Mouse (Mus musculus) ZHBTc4 (cell line): ENCODE data around the gene Ank3.

Experiments
- DNase-seq: peaks from one replicate; pipeline ENCODE4 v3.0.0-alpha.2; 2011; ENCODE audit warnings: low read depth, low spot score

Ank3 gene

DNA sequence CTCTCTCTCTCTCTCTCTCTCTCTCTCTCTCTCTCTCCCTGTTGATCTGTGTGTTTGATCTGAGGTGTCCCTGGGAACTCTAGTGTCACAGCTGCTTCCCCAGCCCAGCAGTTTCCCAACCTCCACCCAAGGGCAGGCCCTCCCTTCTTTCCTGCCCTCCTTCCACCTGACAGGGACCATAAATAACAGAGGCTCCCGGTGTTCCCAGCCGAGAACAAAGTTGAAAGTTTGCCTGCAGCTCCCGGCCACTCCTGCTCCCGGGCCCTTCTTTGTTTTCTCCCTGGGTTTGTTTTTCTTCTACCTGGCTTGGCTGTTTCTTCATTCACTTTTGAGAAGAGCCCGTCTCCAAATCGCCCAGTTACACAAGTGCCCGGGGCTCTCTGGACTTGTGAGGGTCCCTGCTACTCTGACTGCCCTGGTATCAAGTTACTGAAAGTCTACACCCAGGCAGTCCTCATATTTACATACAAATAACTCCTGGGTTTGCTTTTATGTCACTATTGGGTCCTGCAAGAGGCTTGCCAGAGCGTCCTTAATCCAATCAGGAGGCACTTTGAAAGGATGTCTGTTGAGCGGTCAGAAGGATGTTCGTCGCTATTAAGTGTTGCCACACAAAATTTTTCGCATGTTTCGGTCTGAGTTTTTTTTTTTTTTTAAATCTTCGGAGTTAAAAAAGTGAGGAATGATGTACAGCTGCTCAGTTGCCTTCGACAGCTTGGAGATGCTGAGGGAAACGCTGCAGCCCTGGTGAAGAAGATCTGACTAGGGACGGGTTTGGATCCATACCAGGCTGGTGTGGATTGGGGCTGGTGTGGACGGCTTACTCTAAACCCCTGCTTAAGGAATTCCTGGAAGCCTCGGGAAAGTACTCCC is 526.9 kb downstream of the Ank3 start:
- peak; percentile 83 for DNase-seq

DNA sequence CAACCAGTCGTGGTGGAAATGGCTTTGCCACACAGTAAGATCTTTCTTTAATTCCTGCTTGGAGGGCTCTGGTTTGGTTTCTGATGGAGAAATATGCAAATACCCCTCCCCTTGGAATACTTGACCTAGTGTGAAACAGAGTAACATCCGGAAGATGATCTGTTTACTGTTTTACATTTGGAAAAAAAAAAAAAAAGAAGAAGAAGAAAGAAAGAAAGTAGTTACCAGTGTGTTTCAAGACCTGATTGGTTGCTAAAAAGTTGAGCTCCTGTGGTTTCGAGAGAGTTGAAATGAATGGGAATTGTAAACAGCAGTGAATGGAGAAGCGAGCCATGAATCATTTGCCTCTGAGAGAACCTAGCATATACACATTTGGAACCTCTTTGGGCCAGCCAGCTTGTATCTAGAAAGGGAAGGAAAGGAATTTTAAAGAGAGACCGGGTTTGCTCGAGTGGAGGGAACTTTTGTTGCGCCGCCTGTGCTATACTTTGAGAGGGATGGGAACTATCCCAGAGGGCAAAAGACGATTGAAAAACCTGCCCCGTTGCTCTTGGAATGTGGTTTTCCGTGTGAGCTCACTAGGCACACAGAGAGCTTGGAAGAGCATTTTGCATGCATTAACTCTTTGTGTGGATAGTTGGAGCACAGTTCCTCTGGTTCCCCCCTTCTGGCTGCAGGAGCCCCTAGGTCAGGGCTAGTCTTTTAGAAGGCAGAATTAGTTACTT is 527.7 kb downstream of the Ank3 start:
- peak; percentile 48 for DNase-seq

DNA sequence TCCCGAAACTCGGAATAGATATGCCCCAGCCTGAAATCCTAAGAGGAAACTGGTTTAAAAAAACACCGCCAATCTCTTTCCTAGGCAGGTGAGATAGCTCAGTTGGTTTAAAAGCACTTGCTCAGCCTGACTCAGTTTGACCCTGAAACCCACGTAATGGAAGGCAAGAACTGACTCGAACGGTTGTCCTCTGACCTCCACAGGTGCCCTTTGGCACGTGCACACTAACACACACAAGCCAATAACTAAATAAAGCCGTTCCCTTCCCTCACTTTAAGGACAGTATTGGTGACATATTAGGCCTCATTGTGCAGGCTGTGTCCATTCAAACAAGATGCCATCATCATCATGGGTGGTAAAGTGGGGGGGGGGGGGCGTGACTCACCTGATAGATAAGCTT is 528.4 kb downstream of the Ank3 start:
- no peak for DNase-seq

DNA sequence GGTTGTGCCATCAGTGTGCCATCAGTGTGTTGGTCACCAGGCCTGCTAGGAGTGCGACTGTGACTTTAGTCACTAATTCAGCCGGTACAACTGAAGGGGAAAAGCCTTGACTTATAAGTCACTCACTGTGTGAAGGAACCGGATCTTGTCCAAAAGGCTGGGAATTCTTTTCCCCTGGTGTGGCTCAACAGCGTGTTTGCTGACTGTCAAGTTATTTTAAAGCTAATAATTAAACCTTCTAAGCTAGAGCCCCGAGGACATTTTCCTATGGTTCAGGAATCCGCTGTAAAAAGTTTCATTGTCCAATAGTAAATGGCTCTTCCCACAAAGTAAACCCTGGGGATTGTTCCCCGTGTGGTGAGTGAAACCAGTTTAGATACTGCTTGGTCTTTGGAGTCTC is 529.8 kb downstream of the Ank3 start:
- DNase-seq = no peak

DNA sequence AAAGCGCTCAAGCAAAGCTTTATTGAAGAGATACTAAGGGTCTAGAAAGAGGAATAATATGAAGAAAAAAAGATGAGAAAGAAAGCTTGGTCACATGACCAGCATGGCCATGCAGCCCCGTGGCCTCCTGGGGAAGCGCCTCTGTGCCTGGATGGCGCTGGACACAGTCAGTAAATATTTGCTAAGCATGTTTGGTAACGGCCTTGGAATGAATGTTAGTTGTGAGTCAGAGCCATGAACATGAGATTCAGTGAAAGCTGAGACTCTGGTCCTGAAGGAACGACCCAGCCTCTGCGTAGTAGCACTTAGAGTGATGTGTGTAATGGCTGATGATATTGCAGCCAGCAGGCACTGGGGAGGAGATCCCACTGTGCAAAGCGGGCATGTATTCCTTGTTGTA is 531.9 kb downstream of the Ank3 start:
- no peak for DNase-seq

DNA sequence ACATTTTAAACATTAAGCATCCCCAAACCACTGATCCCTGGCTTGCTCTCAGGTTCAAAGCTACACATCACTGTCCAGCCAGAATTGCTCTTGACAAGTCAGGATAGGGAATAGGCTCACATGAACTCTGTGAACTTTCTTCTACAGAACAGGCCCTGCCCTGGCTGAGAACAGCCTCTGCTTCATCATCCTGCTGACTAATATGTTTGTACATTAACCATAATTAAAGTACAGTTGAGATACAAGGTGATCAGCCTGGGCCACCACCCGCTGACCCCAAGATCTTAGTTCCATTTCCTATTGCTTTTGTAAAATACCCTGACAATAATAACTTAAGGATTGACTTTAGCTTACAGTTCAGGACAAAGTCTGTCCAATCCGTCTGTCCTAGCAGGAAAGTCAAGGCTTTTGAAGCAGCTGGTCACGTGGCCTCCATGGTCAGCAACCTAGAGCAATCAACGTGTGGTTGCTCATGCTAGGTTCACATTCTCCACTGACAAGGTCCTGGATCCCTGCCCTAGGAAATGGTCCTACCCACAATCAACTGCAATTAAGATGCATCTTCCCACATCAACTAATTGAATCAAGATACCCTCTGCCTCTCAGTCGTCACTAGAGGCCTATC is 538.0 kb downstream of the Ank3 start:
- no peak for DNase-seq

DNA sequence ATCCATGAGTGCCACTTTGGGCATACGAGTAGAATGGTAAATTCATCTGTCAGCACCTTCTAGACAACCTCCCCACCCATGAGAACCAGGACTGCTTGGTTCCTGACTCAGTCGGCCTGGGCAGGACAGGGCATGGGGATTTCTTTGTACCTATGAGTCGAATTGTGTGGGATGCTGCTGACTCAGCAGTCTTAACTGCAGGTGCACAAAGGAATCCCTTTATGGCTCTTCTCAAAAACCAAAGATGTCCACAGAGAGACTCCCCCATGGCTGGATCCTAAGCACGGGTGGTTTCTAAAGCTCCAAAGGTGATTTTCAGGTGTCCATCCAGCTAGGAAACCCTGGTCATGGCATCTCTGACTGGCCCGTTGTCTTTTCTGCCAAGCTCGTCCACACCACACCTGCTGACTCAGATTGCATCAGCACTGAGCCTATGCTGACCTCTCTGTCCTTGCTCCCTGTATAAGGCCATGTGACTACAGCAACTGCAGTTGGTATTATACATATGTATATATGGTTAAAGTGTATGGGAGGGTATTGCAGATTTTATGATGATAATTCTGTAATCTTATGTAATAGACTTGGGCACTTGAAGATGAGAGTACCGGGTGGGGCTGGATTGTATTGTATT is 538.8 kb downstream of the Ank3 start:
- no peak for DNase-seq

DNA sequence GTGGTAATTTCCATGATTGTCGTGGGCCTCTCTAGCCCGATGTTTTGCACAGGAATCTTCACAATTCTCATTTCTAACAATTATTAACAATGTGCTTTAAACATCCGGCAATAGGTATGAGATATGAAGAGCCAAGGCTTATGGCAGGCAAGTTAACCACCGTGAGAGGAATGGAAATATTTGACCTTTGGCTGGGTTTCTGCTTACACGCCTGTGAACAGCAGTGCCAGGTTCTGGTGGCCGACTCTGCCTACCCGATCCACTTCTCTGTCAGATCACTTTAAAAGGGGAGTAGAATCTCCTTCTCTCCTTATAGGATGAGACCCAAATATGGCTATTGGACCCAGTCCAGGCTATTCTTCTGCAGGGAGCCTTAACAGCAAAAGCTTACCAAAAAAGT is 540.6 kb downstream of the Ank3 start:
- DNase-seq = no peak

DNA sequence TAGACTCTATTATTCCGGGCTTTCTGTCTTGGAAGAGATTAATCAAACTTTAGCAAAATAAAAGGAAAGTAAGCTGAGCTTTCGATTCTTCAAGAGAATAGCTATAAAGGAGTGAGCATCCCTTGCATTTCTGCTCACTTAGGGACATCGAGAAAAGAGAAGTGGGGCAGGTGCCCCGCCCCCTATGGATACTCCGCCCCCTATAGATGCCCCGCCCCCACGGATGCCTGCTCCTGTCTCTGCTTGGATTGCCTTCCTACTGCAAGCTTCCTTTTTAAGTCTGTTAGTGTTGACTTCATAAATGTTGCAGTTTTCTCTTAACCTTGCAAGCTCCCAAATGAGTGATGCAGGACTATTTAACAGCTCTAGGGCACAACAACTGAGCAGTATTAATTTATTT is 541.4 kb downstream of the Ank3 start:
- DNase-seq = peak; percentile 67

DNA sequence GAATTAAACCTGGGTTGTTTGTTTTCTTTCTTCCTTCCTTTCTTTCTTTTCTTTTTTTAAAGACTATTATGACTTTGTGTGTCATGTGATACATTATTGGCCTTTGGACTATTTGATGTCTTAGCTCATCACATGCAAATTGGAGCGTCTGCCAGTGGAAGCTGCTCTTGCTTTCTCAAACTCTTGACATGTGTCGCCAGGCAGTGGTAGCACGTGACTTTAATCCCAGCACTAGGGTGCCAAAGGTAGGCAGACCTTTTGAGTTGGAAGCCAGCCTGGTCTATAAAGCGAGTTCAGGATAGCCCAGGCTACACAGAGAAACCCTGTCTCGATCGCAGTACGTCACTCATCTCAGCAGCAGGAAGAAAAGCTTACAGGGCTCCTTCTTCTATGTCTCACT is 542.4 kb downstream of the Ank3 start:
- no peak for DNase-seq

DNA sequence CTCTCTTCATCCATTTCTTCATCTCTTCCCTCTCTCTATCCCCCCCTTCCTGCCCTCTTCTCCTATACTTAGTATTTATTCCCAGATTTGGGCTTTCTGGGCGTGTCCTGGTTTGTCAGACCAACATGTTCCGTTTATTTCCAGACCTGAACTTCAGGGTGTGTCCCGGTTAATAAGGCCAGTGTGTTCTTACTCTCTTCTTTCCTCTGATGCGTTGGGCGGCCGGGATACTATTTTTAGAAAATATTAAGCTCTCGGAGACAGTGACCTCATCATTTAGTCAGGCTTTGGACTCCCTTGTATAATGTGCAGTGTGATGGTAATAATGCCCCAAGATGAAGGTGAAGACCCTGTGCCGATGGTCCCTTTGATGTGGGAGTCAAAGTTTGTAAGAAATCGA is 546.3 kb downstream of the Ank3 start:
- no peak for DNase-seq

DNA sequence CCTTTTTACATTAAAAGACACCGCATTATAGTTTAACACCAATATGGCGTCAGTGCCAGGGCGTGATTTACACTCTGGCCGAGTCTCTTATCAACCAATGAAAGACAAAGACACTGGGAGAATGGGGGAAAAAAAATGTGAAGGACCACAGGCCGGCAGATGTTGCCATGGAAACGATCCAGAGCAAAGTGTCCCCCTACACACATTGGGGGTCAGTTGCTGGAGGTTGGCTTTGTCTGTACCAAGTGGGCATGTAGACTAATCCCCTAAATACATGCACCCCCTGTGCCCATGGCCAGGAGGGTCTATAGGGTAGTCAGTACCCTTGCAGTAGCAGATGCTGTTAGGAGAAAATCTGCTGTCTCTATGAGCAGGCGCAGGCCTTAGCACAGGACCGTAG is 547.3 kb downstream of the Ank3 start:
- no peak for DNase-seq

DNA sequence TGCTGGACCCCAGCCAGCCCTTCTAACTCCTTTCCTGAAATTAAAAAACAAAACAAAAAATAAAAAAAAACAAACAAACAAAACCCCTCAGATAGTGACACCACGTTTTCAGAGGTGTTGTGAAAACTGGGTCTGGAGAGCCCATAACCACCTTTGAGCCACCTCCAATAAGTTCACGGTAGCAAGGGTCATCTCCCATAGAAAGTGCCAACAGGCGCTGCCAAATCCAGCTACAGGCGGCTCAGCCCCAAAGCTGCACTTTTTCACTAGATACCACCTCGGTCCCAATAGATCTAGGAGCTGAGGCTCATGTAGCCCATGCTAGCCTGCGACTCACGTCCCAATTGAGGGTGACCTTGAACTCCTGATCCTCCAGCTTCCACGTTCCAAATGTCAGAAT is 547.7 kb downstream of the Ank3 start:
- no peak for DNase-seq

DNA sequence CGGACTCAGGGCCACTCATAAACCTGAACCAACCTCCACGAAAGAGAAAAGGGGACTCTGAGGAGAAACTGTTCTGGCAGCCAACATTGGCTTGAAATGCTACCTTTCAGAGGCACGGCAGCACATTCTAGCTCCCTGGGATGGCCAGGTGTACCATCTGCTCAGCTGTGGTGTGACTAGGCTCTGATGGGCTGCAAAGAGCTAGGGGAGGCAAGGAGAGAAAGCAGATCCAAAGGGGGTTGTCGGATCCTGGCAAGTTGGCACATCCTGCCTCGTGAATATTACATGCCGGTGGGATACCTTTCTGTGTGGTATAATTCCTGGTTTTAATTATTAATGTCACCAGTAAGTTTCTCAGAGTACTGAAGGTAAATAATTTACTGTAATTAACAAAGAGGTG is 548.5 kb downstream of the Ank3 start:
- no peak for DNase-seq

DNA sequence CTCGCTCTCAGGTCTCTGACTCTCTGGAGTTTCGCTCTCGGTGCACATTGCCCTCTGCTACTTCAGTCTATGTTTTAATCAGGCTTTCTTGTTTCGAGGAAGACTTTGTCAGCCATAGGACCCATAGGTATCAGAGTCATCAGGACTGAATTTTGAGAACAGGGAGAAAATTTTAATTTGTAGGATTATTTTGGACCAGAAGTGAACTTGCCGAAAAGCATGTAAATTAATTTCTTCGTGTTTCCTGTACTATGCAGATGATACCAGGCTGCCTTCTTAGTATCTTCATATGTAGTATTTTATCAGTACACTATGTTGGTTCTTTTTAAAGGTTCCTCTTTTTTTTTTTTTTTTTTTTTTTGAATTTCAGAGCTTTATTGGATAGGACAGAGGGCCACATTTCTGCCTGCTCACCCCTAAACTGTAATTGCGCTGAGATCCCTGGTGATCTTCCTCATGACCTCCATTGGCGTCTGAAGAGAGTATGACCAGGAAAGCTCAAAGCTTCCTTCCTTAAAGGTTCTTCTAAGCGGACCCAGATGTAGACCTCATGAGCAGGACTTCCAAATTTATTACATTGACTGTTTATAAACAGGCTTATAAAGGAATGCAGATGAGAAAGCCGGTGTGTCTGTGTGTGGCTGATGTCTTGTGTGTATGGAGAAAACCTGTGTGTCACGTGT is 551.8 kb downstream of the Ank3 start:
- DNase-seq = no peak

DNA sequence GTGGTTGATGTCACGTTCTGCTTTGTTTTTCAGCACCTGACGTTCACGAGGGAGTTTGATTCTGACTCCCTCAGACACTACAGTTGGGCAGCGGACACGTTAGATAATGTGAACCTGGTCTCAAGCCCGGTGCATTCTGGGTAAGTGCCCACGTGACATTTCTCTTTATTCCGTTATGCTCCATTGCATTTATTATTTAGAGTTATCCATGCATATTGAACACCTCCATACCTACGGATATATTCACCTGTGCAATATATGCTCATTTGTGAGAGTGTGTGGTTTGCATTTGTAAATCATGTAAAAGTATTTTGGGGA is 552.3 kb downstream of the Ank3 start:
- DNase-seq = no peak

DNA sequence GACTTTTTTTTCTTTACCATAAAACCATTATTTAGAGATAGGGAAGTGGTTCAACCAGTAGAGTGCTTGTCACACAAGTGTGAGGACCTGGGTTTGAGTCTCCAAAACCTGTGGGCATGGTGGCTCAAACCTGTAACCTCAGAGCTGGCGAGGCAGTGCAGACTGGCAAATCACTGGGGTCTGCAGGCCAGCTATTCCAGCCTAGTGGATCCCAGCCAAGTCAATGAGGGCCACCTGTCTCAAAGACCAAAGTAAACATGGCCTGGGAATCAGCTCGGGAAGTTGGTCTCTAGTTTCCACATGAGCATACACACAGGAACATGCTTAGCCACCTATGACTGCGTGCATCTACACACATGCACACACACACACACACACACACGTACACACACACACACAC is 552.9 kb downstream of the Ank3 start:
- DNase-seq = no peak

DNA sequence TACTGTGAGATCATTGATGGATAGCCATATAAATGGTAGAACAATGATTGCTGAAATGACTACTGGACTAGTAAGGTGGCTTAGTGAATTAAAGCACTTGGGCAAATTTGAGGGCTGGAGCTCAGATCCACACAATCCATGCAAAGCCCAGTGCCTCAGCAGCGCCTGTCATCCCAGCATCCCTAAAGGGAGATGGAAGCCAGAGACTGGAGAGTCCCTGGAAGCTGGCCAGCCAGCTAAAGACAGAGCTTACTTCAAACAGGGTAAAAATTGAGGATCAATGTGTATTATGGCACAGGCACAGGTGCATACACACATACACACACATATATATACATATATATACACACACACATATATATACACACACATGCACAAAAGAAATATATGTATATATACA is 553.7 kb downstream of the Ank3 start:
- DNase-seq = no peak

DNA sequence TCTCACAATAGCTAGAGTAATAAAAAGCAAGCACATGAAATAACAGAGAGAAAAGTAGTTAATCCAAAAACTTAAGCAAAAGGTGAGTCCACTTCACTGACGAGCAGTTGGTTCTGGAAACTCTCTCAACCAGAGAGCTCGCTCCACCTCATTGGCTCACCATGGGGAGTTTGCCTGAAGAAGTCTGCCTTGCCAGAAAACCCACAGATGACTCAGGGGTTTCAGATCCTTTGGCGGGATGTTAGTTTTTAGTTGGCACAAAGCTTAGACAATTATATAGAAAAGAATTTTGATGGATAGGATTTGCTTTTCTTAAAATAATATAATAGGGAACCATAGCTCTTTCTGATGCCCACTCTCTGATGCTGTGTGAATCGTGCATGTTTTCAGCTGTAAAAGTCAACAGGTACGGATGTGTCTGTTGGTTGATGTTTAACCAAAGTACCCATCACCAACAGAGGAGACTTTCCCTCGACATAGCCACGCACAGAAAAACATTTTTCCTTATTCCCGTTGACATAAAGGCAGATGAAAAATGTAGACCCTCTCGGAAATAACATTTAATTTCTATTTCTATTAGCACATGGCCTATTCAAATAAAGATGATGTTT is 556.2 kb downstream of the Ank3 start:
- DNase-seq = no peak

DNA sequence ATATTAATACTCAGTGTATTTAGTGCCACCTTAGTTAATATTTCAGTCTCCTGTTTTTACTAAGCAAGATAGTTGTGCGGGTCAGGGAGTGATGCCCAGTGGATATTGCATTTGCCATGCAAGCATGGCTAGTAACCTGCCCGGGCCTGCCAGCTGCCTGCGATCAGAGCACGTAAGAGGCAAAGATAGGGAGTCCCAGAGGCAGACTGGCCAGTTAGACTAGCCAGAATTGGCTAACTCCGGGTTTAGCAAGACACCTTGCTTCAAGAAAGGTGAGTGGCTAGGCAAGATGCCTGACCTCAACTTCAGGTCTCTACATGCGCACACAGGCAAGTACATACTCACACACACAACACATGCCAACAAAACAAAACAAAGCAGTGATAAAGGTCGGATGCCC is 563.7 kb downstream of the Ank3 start:
- no peak for DNase-seq

DNA sequence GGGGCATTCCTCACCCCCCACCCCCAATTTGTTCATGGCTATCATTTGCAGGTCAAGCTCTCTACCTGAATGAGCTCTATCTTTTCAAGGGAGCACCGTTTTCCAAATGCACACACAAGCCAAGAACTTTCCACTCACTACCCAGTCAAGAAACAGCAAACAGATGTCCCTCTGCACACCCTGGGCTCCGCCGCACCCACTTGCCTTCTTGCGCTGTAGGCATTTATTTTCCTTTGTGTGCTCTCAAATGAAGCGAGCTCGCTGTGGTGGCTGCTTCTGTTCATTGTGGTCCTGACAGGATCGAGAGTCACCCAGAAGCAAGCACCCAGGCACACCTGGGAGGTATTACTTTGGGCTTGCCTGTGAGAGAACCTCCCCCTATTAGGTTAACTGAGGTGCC is 564.4 kb downstream of the Ank3 start:
- DNase-seq = peak; percentile 16
